Mouse (Mus musculus) liver, embryonic 15.5 days (tissue): ENCODE measurements around the gene Selenoo. TPM values are rescaled to one million over a fixed set of nuclear protein-coding genes. Genes with fewer than 3 reads are reported as not detected.

ENCODE experiments used
- ATAC-seq: fragments of 200-750 bp; cut with Nextera tagmentation; 2 replicates; pipeline ENCODE4 v1.8.0; 2017; ENCODE audit warnings: moderate number of reproducible peaks, mild to moderate bottlenecking, moderate library complexity; ENCODE audit not compliant: insufficient read depth
- H3K27ac ChIP-seq: fragments of 300-500 bp; sonication (generic); replicated peaks from 2 replicates; pipeline ENCODE4 v1.5.1; 2015; ENCODE audit warnings: mild to moderate bottlenecking, inconsistent platforms
- H3K27me3 ChIP-seq: fragments of 300-500 bp; sonication (generic); 2 replicates; pipeline ENCODE4 v1.6.1; 2015; ENCODE audit warnings: mild to moderate bottlenecking, inconsistent platforms
- H3K36me3 ChIP-seq: fragments of 300-500 bp; sonication (generic); replicated peaks from 2 replicates; pipeline ENCODE4 v1.6.1; 2015; ENCODE audit warnings: moderate library complexity, mild to moderate bottlenecking, inconsistent platforms
- H3K4me1 ChIP-seq: fragments of 300-500 bp; sonication (generic); replicated peaks from 2 replicates; pipeline ENCODE4 v1.6.1; 2015; ENCODE audit warnings: inconsistent platforms
- H3K4me2 ChIP-seq: fragments of 300-500 bp; sonication (generic); 2 replicates; pipeline ENCODE4 v1.6.1; 2015; ENCODE audit warnings: moderate library complexity, mild to moderate bottlenecking, inconsistent platforms
- H3K4me3 ChIP-seq: fragments of 300-500 bp; sonication (generic); replicated peaks from 2 replicates; pipeline ENCODE4 v1.5.1; 2015; ENCODE audit warnings: mild to moderate bottlenecking, inconsistent platforms
- H3K9ac ChIP-seq: fragments of 300-500 bp; sonication (generic); 2 replicates; pipeline ENCODE4 v1.6.1; 2015; ENCODE audit warnings: moderate library complexity, mild to moderate bottlenecking, inconsistent platforms
- H3K9me3 ChIP-seq: fragments of 300-500 bp; sonication (generic); replicated peaks from 2 replicates; pipeline ENCODE4 v1.6.1; 2016; ENCODE audit warnings: inconsistent platforms
- WGBS: fragments of 180-500 bp; shearing (Covaris S2); methylation state at CpG from one replicate; pipeline ENCODE4 v1.1.7; 2015; ENCODE audit warnings: mixed read lengths; ENCODE audit not compliant: insufficient replicate concordance; 5-methylcytosine and 5-hydroxymethylcytosine counted together
- polyA plus RNA-seq: library from polyadenylated mRNA; unstranded; fragments of >200 nt; fragmentation: Nextera tagmentation; extraction: Ambion mirVana; gene quantifications from 2 replicates; pipeline ENCODE4 v1.2.1, GENCODE M21; 2015

Gene Selenoo
- polyA plus RNA-seq, 1 experiment from 2014 or later = 9.3 TPM

GRCm38 (mm10) chr15:89076156-89076731, 12.6 kb upstream of the Selenoo start:
- H3K4me1 ChIP-seq = peaks cover 42% of the 10 kb centered on the region
- H3K27ac ChIP-seq = peak overlapping the region; percentile 64
- peaks cover 7% of the 10 kb centered on the region; the same call in 1 of the 2 replicates for H3K36me3 ChIP-seq
- H3K4me2 ChIP-seq = peak overlapping the region; percentile 85
- H3K9ac ChIP-seq = peak overlapping the region; percentile 72
- under 1% methylated on average over 33 of the region's 39 CpGs for WGBS
- H3K27me3 ChIP-seq = peaks cover 18% of the 10 kb centered on the region; the same call in 1 of the 2 replicates
- peak; percentile 34; the same call in 1 of the 2 replicates for ATAC-seq
- H3K9me3 ChIP-seq = no peaks in the 10 kb centered on the region
- H3K4me3 ChIP-seq = peak overlapping the region; percentile 78

- Histone ChIP-seq H3K9ac (peak overlapping the region; percentile 17; the same call in 1 of the 2 replicates), H3K4me3 (peak overlapping the region; percentile 33), H3K36me3 (peaks cover 22% of the 10 kb centered on the region), H3K4me2 (peak overlapping the region; percentile 85), H3K4me1 (peaks cover 42% of the 10 kb centered on the region), H3K9me3 (no peaks in the 10 kb centered on the region), H3K27me3 (no peaks in the 10 kb centered on the region; the same call in 1 of the 2 replicates), H3K27ac (no peak overlapping the region; the same call in none of the 2 replicates)
- ATAC-seq = no peak
- 31% methylated on average over 9 of the region's 9 CpGs for WGBS
Observed at GRCm38 (mm10) chr15:89078208-89078836, 10.6 kb upstream of the Selenoo start.

DNA sequence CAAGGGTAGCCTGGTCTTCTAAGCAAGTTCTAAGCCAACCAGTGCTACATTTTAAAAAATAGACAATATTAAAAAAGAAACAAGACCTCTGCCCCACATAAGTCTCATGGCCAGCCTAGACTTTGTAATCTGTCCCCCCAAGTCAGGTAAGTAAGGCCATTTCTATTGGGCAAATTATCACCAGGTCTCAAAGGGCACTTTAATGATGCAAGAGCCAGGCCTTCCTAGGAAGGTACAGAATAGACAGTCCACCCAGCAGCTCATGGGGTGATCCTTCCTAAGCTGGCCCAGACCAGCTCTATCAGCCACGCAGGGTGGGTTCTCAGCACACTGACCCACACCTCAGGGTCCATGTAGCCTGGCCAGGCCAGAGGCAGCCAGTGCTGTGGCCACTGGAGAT, 5.0 kb upstream of the Selenoo start:
- Histone ChIP-seq H3K4me1 (peaks cover 14% of the 10 kb centered on the region), H3K4me3 (no peak overlapping the region), H3K36me3 (peaks cover 43% of the 10 kb centered on the region), H3K27me3 (no peaks in the 10 kb centered on the region), H3K4me2 (no peak overlapping the region), H3K9me3 (no peaks in the 10 kb centered on the region), H3K9ac (no peak overlapping the region), H3K27ac (peak overlapping the region; percentile 51; the same call in 1 of the 2 replicates)
- ATAC-seq = 0 out of 2 replicates have a peak, but pooled peaks have one; percentile 19
- 83% methylated on average over 1 of the region's 1 CpGs for WGBS

DNA sequence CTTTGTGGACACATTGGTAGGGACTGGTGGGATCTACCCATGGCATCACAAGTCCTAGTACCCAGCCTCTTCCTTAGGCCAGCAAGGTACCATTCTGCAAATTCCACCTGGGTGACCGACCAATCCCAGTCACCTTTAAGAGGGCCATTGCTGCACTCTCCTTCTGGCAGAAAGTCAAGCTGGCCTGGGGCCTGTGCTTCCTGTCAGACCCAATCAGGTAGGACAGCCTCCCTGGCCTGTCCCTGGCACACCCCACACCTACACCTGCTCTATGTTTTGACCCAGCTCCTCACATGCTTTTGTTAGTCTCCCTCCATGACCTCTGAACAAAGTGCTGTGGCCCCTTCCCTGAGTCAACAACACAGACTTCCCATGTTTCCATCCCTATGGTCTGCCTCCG, 4.1 kb upstream of the Selenoo start:
- Histone ChIP-seq H3K9me3 (no peaks in the 10 kb centered on the region), H3K27me3 (no peaks in the 10 kb centered on the region), H3K4me1 (peaks cover 19% of the 10 kb centered on the region), H3K4me3 (no peak overlapping the region), H3K4me2 (no peak overlapping the region), H3K9ac (no peak overlapping the region), H3K36me3 (peaks cover 41% of the 10 kb centered on the region), H3K27ac (no peak overlapping the region)
- 62% methylated on average over 2 of the region's 2 CpGs for WGBS
- ATAC-seq = no peak

DNA sequence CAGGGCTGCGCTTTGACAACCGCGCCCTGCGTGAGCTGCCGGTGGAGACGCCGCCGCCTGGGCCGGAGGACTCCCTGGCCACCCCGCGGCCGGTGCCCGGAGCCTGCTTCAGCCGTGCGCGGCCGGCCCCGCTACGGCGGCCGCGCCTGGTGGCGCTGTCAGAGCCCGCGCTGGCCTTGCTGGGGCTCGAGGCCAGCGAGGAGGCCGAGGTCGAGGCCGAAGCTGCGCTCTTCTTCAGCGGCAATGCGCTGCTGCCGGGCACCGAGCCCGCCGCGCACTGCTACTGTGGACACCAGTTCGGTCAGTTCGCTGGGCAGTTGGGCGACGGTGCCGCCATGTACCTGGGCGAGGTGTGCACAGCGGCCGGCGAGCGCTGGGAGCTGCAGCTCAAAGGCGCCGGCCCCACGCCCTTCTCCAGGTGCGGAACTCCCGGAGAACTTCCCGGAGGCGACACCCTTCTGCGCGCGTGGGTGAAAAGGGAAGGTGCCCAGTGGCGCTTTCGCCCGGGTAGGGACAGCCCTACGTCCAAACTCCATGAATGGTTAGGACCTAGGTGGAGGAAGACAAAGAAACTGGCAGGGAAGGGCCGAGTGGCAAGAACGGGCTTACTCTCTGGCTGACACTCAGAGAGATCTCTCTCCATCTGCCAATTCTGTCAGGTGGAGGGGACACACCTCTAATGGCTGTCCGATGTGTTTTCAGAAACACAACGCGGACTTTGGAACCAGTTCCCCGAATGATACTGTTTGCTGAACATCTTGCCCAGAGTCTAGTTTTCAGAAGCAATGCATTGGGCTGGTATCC, 566 bp downstream of the Selenoo start:
- Histone ChIP-seq H3K27ac (peak overlapping the region; percentile 80), H3K27me3 (no peaks in the 10 kb centered on the region), H3K9me3 (no peaks in the 10 kb centered on the region), H3K4me3 (peak overlapping the region; percentile 81), H3K36me3 (peaks cover 40% of the 10 kb centered on the region), H3K9ac (peak overlapping the region; percentile 88), H3K4me1 (peaks cover 26% of the 10 kb centered on the region), H3K4me2 (peak overlapping the region; percentile 93)
- 1% methylated on average over 68 of the region's 68 CpGs for WGBS
- peak; percentile 67 for ATAC-seq

DNA sequence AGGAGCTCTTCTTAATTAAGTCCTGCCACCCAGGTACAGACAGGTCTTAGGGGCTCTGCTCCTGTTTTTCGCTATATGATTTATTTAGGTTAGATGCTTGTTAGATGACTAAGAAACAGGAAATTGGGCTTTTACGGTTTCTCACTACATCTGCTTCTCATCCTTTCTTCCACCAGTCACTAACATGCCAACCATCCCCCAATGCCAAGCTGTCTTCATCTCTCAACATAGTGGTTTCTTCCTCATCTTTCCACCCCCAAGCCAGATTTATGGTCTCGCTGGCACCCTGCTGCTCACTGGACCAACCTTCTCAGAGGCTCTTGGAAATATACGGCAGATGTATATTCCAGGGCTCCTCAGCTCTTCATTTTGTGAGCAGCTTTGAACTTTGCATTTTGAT, 1.8 kb downstream of the Selenoo start:
- WGBS = 86% methylated on average over 4 of the region's 4 CpGs
- peaks cover 42% of the 10 kb centered on the region for H3K36me3 ChIP-seq
- no peaks in the 10 kb centered on the region for H3K9me3 ChIP-seq
- H3K4me2 ChIP-seq = peak overlapping the region; percentile 93
- no peak overlapping the region for H3K27ac ChIP-seq
- H3K9ac ChIP-seq = no peak overlapping the region
- no peak for ATAC-seq
- no peaks in the 10 kb centered on the region for H3K27me3 ChIP-seq
- H3K4me3 ChIP-seq = peak overlapping the region; percentile 81; the same call in 1 of the 2 replicates
- H3K4me1 ChIP-seq = peaks cover 26% of the 10 kb centered on the region

- peaks cover 26% of the 10 kb centered on the region for H3K4me1 ChIP-seq
- 77% methylated on average over 5 of the region's 5 CpGs for WGBS
- H3K27me3 ChIP-seq = no peaks in the 10 kb centered on the region
- H3K36me3 ChIP-seq = peaks cover 51% of the 10 kb centered on the region
- H3K27ac ChIP-seq = no peak overlapping the region
- no peak overlapping the region for H3K4me3 ChIP-seq
- H3K9me3 ChIP-seq = no peaks in the 10 kb centered on the region
- no peak overlapping the region for H3K4me2 ChIP-seq
- H3K9ac ChIP-seq = no peak overlapping the region
- no peak for ATAC-seq
Observed at GRCm38 (mm10) chr15:89092181-89092580, 3.3 kb downstream of the Selenoo start.

GRCm38 (mm10) chr15:89097450-89097849, 8.6 kb downstream of the Selenoo start:
- peaks cover 99% of the 10 kb centered on the region for H3K36me3 ChIP-seq
- H3K4me1 ChIP-seq = no peaks in the 10 kb centered on the region
- no peak overlapping the region for H3K9ac ChIP-seq
- H3K27me3 ChIP-seq = no peaks in the 10 kb centered on the region
- H3K4me3 ChIP-seq = no peak overlapping the region
- ATAC-seq = no peak
- no peak overlapping the region for H3K4me2 ChIP-seq
- 79% methylated on average over 5 of the region's 5 CpGs for WGBS
- no peaks in the 10 kb centered on the region for H3K9me3 ChIP-seq
- H3K27ac ChIP-seq = no peak overlapping the region

DNA sequence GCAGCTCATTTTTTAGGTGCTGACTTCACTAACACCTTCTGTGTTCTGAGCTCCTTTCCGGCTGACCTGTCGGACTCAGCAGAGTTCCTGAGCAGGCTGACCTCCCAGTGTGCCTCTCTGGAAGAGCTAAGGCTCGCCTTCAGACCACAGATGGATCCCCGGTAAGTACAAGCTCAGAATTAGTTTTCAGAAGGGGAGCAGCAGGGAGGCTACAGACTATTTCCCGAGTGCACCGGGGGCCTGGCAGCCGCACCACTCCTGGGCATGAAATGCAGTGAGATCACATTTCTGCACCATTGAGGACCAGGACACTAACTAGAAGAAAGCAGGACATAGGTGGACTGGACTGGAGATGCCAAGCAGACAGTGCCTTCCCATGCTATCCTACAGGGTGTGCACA, 9.7 kb downstream of the Selenoo start:
- no peaks in the 10 kb centered on the region for H3K27me3 ChIP-seq
- peaks cover 100% of the 10 kb centered on the region for H3K36me3 ChIP-seq
- no peak overlapping the region for H3K4me3 ChIP-seq
- H3K4me1 ChIP-seq = no peaks in the 10 kb centered on the region
- no peak overlapping the region for H3K27ac ChIP-seq
- H3K9me3 ChIP-seq = no peaks in the 10 kb centered on the region
- no peak for ATAC-seq
- WGBS = 81% methylated on average over 7 of the region's 7 CpGs
- H3K9ac ChIP-seq = no peak overlapping the region
- H3K4me2 ChIP-seq = no peak overlapping the region

- H3K27me3 ChIP-seq = no peaks in the 10 kb centered on the region
- no peak for ATAC-seq
- 91% methylated on average over 12 of the region's 12 CpGs for WGBS
Observed at GRCm38 (mm10) chr15:89100823-89101222, 11.9 kb downstream of the Selenoo start.

DNA sequence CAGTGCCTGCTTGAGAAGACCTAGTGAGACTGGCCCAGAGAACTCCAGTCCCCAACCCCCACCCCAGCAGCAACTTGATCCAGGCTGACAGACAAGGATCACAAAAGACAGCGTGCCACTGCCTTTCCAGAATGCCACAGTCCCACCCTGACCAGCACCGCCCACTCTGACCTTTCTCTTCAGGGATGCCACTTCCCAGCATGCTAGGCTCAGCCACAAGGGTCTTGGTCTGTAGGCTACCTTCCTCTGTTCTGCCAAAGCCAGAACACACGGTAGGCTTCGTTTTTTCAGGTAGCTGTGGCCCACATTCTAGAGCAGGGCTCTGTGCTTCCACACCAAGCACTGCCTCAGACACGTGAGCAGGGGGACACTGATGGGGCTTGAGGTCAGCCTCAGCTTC, 13.8 kb downstream of the Selenoo start:
- peaks cover 100% of the 10 kb centered on the region for H3K36me3 ChIP-seq
- no peaks in the 10 kb centered on the region for H3K27me3 ChIP-seq
- no peak overlapping the region for H3K4me2 ChIP-seq
- no peaks in the 10 kb centered on the region for H3K4me1 ChIP-seq
- 81% methylated on average over 5 of the region's 5 CpGs for WGBS
- H3K9ac ChIP-seq = no peak overlapping the region
- H3K4me3 ChIP-seq = no peak overlapping the region
- no peak for ATAC-seq
- no peak overlapping the region for H3K27ac ChIP-seq
- no peaks in the 10 kb centered on the region for H3K9me3 ChIP-seq

More at GRCm38 (mm10) chr15:89100823-89101222, 11.9 kb downstream of the Selenoo start:
- Histone ChIP-seq H3K4me1 (no peaks in the 10 kb centered on the region), H3K9me3 (no peaks in the 10 kb centered on the region), H3K27ac (no peak overlapping the region), H3K9ac (no peak overlapping the region), H3K4me3 (no peak overlapping the region), H3K4me2 (no peak overlapping the region), H3K36me3 (peaks cover 100% of the 10 kb centered on the region)
